Mouse (Mus musculus) liver, adult (tissue): ENCODE data around the gene Gm13757.
"Not testable (repeated sequence)": the region's sequence is repeated elsewhere in the genome, so short reads cannot be mapped to it uniquely, and the experiment has no call there.

Experiments
- GATA4 ChIP-seq: IDR thresholded peaks from 2 replicates; pipeline ENCODE4 v1.6.1; 2014; ENCODE audit warnings: mild to moderate bottlenecking, low read length; ENCODE audit not compliant: insufficient replicate concordance

Gm13757 gene

DNA sequence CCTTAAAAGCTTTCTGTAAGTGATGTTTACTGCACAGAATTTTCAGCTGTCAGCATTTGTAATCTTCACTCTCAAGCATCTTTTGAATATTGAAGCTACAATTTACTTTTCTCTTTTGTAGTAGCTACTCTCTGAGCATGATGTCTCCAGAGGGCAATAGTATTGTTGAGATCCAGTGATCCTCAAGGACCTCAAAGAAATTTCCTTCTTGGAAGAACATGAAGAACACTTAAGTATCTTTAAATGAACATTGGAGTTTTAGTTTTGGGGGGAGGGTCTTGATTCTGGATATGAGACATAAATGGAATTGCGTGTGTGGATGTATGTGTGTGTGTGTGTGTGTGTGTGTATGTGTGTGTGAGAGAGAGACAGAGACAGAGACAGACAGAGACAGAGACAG, at the start of gene Gm13757:
Gm13757 (minus strand) TSS at position 101 of the 400 bp plus-strand sequence.
- no peak for TF ChIP-seq GATA4

DNA sequence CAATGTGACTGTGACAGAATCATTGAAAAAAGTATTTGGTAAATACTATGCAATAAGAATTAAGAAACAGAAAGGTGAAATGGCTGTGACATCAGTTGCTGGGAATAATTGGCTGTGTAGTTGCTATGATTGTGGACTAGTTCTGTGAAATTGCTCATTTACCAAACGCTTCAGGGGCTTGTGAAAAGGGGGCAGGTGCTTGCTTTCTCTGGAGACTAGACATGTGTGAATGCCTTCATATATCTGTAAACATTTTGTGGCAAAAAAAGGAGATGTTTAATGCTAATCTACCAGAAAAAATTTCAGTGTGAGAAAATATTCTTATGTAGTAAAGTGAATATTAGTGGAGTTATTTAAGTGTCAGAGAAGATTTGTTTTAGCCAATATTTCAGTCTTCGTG, 44.1 kb upstream of the Gm13757 start, which contains the start of gene Olfr1185-ps1:
Olfr1185-ps1 (plus strand) TSS at position 301 of the 400 bp plus-strand sequence.
- no peak for TF ChIP-seq GATA4

DNA sequence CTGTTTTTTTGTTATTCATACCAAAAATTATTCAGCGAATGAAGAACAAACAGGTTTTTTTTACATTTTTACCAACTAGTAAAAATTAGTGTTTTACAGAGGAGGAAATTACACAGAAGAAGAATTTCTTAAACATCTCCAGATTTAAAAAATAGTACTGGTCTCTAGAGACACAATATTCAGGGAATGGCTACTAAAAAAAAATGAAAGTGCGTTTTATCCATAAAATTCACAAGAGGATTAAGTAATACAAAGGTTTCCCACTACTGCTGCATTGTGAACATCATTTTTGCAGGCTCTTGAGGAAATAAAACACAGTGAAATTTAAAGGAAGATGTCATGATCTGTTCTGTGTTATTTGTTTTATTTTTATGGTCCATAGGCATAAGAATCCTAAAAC, 34.4 kb upstream of the Gm13757 start, which contains the start of gene Olfr1184:
Olfr1184 (plus strand) TSS at position 301 of the 400 bp plus-strand sequence.
- TF ChIP-seq GATA4, result no peak

DNA sequence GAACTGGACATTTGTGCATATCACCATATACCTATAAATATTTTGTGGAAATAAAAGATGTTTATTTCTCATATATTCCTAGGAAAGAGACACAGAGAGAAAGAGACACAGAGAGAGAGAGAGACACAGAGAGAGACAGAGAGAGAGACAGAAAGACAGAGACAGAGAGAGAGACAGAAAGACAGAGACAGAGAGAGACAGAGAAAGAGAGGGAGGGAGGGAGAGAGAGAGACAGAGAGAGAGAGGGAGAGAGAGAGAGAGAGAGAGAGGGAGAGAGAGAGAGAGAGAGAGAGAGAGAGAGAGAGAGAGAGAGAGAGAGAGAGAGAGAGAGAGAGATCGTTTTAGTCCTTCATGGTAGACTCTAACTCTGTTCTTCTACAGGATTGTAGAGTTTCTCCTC, 5.6 kb upstream of the Gm13757 start, which contains the start of gene Olfr1183:
Olfr1183 (plus strand) TSS at position 301 of the 400 bp plus-strand sequence.
- not testable (repeated sequence) for TF ChIP-seq GATA4

DNA sequence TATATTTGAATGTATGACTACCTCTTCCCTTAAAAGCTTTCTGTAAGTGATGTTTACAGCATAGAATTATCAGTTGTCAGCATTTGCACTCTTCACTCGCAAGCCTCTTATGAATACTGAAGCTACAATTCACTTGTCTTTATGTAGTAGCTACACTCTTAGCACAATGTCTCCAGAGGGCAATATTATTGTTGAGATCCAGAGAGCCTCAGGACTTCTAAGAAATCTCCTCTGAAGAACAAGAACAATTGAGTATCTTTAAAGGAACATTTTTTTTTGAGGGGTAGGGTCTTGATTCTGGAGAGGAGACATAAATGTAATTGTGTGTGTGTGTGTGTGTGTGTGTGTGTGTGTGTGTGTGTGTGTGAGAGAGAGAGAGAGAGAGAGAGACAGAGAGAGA, 22.9 kb downstream of the Gm13757 start, which contains the start of gene Olfr1181:
Olfr1181 (minus strand) TSS at position 101 of the 400 bp plus-strand sequence.
- no peak for TF ChIP-seq GATA4

DNA sequence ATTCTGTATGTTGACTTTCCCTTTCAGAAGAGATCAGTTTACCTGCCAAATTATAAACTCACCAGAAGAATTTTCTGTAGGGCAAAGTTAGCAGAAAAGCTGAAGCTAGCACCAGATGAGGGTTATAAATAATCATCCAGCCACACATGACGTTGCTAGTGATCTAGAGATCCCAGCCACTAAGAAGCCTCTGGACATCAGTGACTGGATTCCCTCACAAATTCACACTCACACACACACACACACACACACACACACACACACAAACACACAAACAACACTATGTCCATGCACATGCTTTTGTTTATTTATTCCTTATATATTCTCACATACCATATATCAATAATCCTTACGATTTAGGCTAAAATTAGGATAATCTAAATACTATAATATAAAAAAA, 29.9 kb downstream of the Gm13757 start, which contains the start of gene Olfr1180:
Olfr1180 (minus strand) TSS at position 101 of the 400 bp plus-strand sequence.
- no peak for TF ChIP-seq GATA4

DNA sequence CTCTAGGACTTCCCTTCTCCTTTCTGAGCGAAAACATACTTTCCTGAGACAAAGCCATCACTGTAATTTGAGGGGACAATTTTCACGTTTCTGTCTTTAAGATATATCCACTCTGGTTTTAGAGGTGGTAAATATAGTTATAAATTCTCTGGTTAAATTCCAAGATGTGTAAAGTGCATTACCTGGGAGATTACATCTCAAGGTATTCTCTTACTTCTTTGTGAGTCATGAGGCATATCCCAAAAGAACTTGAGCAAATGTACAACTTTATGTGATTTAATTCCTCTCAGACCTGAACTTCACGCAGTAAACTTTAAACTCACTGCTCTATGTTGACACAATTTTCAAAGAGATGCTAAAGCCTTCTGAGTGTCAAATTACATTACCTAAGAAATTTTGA, 42.6 kb downstream of the Gm13757 start, which contains the start of gene Olfr1179:
Olfr1179 (minus strand) TSS at position 101 of the 400 bp plus-strand sequence.
- TF ChIP-seq GATA4, result no peak
